Mouse (Mus musculus) liver, embryonic 16.5 days (tissue): Measurements from ENCODE around the gene Ssc4d. TPM values are rescaled to one million over a fixed set of nuclear protein-coding genes. Genes with fewer than 3 reads are reported as not detected.

Experiments used
- ATAC-seq: fragments of 200-750 bp; cut with Nextera tagmentation; 2 replicates; pipeline ENCODE4 v1.8.0; 2017; ENCODE audit warnings: low read depth, mild to moderate bottlenecking, moderate number of reproducible peaks, moderate library complexity
- H3K27ac ChIP-seq: fragments of 300-500 bp; sonication (generic); 2 replicates; pipeline ENCODE4 v1.5.1; 2014; ENCODE audit warnings: mild to moderate bottlenecking, low read length
- H3K27me3 ChIP-seq: fragments of 300-500 bp; sonication (generic); 2 replicates; pipeline ENCODE4 v1.6.1; 2014; ENCODE audit warnings: low read depth, low read length, mixed read lengths; ENCODE audit not compliant: control insufficient read depth, insufficient read depth
- H3K36me3 ChIP-seq: fragments of 300-500 bp; sonication (generic); 2 replicates; pipeline ENCODE4 v1.6.1; 2014; ENCODE audit warnings: mild to moderate bottlenecking; ENCODE audit not compliant: control insufficient read depth, insufficient read depth
- H3K4me1 ChIP-seq: fragments of 300-500 bp; sonication (generic); 2 replicates; pipeline ENCODE4 v1.6.1; 2014; ENCODE audit warnings: low read depth, low read length, mixed read lengths; ENCODE audit not compliant: control insufficient read depth
- H3K4me2 ChIP-seq: fragments of 300-500 bp; sonication (generic); 2 replicates; pipeline ENCODE4 v1.6.1; 2014; ENCODE audit warnings: low read depth, low read length, mixed read lengths
- H3K4me3 ChIP-seq: fragments of 300-500 bp; sonication (generic); 2 replicates; pipeline ENCODE4 v1.5.1; 2014; ENCODE audit warnings: low read depth, mild to moderate bottlenecking, low read length
- H3K9ac ChIP-seq: fragments of 300-500 bp; sonication (generic); 2 replicates; pipeline ENCODE4 v1.6.1; 2014; ENCODE audit warnings: low read depth, low read length
- H3K9me3 ChIP-seq: fragments of 300-500 bp; sonication (generic); replicated peaks from 2 replicates; pipeline ENCODE4 v1.6.1; 2016; ENCODE audit warnings: low read length; ENCODE audit not compliant: control insufficient read depth
- WGBS: fragments of 180-500 bp; shearing (Covaris S2); extraction: QIAGEN DNeasy Blood & Tissue Kit; methylation state at CpG from one replicate; pipeline ENCODE4 v1.1.7; 2014; ENCODE audit not compliant: insufficient replicate concordance; 5-methylcytosine and 5-hydroxymethylcytosine counted together
- polyA plus RNA-seq: library from polyadenylated mRNA; unstranded; fragments of >200 nt; fragmentation: Nextera tagmentation; extraction: Ambion mirVana; gene quantifications from 2 replicates; pipeline ENCODE4 v1.2.1, GENCODE M21; 2015

The Ssc4d gene
- polyA plus RNA-seq, 1 experiment from 2014 or later = 1.5 TPM

DNA sequence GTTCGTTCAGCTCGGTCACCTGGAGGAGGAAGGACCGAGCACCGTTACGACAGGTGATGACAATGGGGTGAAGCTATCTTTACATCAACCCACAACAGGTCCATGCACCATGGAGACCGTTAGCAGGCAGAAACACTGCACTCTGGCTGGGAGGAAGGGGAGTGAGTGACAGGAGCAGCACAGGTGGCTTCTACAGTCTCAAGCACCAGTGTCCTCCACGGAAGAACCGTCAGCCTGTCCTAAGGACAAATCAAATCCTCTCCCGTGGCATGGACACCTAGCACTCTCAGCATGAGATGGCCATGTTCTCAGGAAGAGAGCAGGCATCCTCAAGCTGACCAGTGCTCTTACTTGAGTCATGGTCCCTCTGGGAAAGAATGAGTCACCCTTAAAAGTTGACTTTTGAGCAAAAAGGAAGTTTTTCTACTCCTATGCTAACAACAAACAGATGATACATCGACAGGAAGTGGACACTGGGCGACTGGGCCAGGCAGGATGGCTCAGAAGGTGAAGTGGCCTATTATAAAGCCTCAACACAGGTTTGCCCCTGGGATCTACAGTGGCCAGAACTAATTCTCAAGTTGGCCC is 62.6 kb downstream of the Ssc4d start:
- Histone ChIP-seq H3K9ac (no peak overlapping the region), H3K4me1 (peaks cover 27% of the 10 kb centered on the region), H3K4me2 (no peak overlapping the region), H3K9me3 (no peaks in the 10 kb centered on the region), H3K4me3 (no peak overlapping the region), H3K27me3 (no peaks in the 10 kb centered on the region), H3K36me3 (peaks cover 12% of the 10 kb centered on the region), H3K27ac (no peak overlapping the region)
- WGBS = 79% methylated on average over 11 of the region's 11 CpGs
- no peak for ATAC-seq

DNA sequence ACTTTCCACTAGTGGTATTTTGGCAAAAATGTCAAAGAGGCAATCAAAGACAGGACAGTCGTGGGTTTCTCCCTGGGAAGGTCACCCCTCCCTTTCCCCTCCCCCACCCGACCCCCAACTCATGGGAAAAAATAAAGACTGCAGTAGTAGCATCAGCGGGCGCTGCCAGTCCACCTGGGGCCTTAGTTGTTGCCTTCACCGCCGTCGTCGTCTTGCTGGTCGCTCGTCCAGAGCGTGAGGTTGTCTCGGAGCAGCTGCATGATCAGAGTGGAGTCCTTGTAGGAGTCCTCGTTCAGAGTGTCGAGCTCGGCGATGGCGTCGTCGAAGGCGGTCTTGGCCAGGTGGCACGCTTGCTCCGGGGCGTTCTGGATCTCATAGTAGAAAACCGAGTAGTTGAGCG is 63.5 kb downstream of the Ssc4d start:
- H3K4me3 ChIP-seq = no peak overlapping the region
- ATAC-seq = no peak
- H3K9me3 ChIP-seq = no peaks in the 10 kb centered on the region
- no peaks in the 10 kb centered on the region for H3K27me3 ChIP-seq
- 84% methylated on average over 25 of the region's 25 CpGs for WGBS
- no peak overlapping the region for H3K9ac ChIP-seq
- no peak overlapping the region for H3K4me2 ChIP-seq
- H3K36me3 ChIP-seq = peaks cover 12% of the 10 kb centered on the region
- H3K4me1 ChIP-seq = peaks cover 35% of the 10 kb centered on the region
- H3K27ac ChIP-seq = no peak overlapping the region

Other genes starting within 250 kb of the Ssc4d start
- gene Tmem120a, start 230.1 kb downstream of the Ssc4d start, polyA plus RNA-seq = 17.8 and 18.2 TPM in 2 replicates
- 0.13 TPM in 1 of 2 replicates, not detected in the other for gene Styxl1, start 196.1 kb downstream of the Ssc4d start, polyA plus RNA-seq
- 279 and 280 TPM in 2 replicates for gene Mdh2, start 196.1 kb downstream of the Ssc4d start, polyA plus RNA-seq
- not detected in 2 replicates for gene Srrm3, start 167.6 kb downstream of the Ssc4d start, polyA plus RNA-seq
- 9.8 and 19.9 TPM in 2 replicates for gene Hspb1, start 86.6 kb downstream of the Ssc4d start, polyA plus RNA-seq
- gene Ywhag, start 39.9 kb downstream of the Ssc4d start, polyA plus RNA-seq = 59.2 and 60.1 TPM in 2 replicates
- gene Zp3, start 5.6 kb upstream of the Ssc4d start, polyA plus RNA-seq = 0.06 TPM in 1 of 2 replicates, not detected in the other
- gene Dtx2, start 20.3 kb upstream of the Ssc4d start, polyA plus RNA-seq = 6.0 and 6.5 TPM in 2 replicates
- gene Upk3b, start 64.0 kb upstream of the Ssc4d start, polyA plus RNA-seq = 2.9 and 3.6 TPM in 2 replicates
- gene Upk3bl, start 80.0 kb upstream of the Ssc4d start, polyA plus RNA-seq = not detected in 2 replicates
- gene Rasa4, start 109.4 kb upstream of the Ssc4d start, polyA plus RNA-seq = 1.9 and 2.0 TPM in 2 replicates
- 104 and 118 TPM in 2 replicates for gene Polr2j, start 142.1 kb upstream of the Ssc4d start, polyA plus RNA-seq
- 30.5 and 33.9 TPM in 2 replicates for gene Lrwd1, start 161.5 kb upstream of the Ssc4d start, polyA plus RNA-seq
- 11.3 and 12.9 TPM in 2 replicates for gene Alkbh4, start 161.6 kb upstream of the Ssc4d start, polyA plus RNA-seq
- 3.6 and 4.0 TPM in 2 replicates for gene Orai2, start 196.2 kb upstream of the Ssc4d start, polyA plus RNA-seq
- 20.0 and 20.8 TPM in 2 replicates for gene Prkrip1, start 224.4 kb upstream of the Ssc4d start, polyA plus RNA-seq